Mouse (Mus musculus): Measurements from ENCODE around the gene Polr2h. TPM values are rescaled to one million over a fixed set of nuclear protein-coding genes. Genes with fewer than 3 reads are reported as not detected.

Polr2h gene
- polyA plus RNA-seq, 1 experiment = 60.5 TPM

DNA sequence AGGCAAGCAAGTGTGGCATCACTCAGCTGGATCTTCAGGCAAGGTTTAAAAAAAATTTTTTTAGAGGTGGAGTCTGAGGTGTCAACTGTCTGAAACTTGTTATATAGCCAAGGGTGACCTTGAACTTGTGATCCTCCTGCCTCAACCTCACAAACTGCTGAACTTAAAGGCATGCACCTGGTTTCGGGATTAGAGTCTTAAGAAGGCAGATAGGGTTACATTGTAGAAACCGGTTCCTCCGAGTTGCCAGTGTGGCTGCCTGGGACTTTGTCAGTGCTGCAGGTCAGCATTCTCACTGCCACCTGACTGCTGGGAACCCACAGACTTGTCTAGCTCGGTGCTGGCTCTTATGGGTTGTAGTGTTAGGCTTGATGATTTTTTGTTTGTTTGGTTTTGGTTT, 5.8 kb downstream of the Polr2h start:
- TF ChIP-seq SRF (IDR thresholded peaks at IDR 0.05; ENCODE audit: control insufficient read depth, insufficient read length, low read depth) (no peak), TCF12 (IDR thresholded peaks at IDR 0.05; ENCODE audit: insufficient read depth, poor library complexity, severe bottlenecking) (no peak), USF1 (IDR thresholded peaks at IDR 0.05; ENCODE audit: low read depth) (no peak), POLR2A (IDR thresholded peaks at IDR 0.05; ENCODE audit: insufficient read length, low read depth) (no peak), TCF3 (IDR thresholded peaks at IDR 0.05; ENCODE audit: insufficient read length, low read depth) (no peak), CEBPB (IDR thresholded peaks at IDR 0.05; ENCODE audit: insufficient read depth, poor library complexity, severe bottlenecking) (no peak), E2F4 (IDR thresholded peaks at IDR 0.05; ENCODE audit: insufficient read depth) (no peak), MAX (IDR thresholded peaks at IDR 0.05; ENCODE audit: low read depth) (no peak), MYOD1 (IDR thresholded peaks at IDR 0.05; ENCODE audit: control insufficient read depth in 1 of 3, insufficient read length in 2 of 3, low read depth in 2 of 3) (no peak), REST (IDR thresholded peaks at IDR 0.05; ENCODE audit: insufficient read depth, insufficient read length) (no peak), MYOG (IDR thresholded peaks at IDR 0.05; ENCODE audit: control insufficient read depth in 1 of 3, insufficient read depth in 1 of 3, insufficient read length in 2 of 3, low read depth in 2 of 3) (no peak), POLR2AphosphoS2 (IDR thresholded peaks at IDR 0.05; ENCODE audit: insufficient read length, low read depth) (no peak)
- Histone ChIP-seq H3K27me3 (ENCODE audit: control insufficient read depth, insufficient read depth, insufficient read length) (no peaks in the 10 kb centered on the region), H3ac (ENCODE audit: control insufficient read depth, insufficient read length) (no peak overlapping the region), H3K4me3 (no peak overlapping the region), H3K79me2 (ENCODE audit: control insufficient read depth, insufficient read depth) (peaks cover 3% of the 10 kb centered on the region), H3K36me3 (ENCODE audit: control insufficient read depth, insufficient read depth) (peaks cover 17% of the 10 kb centered on the region), H3K4me2 (ENCODE audit: low read depth) (no peak overlapping the region)

DNA sequence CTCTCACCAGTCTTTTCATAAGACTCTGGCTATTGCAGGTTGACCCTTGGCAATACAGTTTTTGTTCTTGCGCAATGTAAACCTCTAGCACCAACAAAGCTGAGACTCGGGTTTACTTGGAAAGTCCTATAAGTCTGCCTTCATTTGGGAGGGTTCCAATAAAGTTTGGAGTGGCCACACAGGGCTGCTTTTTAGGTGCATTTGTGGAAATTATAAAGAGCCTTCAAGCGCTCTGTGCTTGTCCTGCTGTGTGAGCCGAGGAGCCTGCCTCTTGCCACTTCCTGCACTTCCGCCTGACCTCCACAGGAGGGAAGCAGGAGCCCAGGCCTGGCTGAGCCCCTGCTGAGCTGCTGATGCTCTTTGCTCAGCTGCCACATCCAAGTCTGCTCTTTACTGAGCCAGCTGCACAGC, 6.9 kb downstream of the Polr2h start:
- TF ChIP-seq POLR2A (IDR thresholded peaks at IDR 0.05; ENCODE audit: insufficient read length, low read depth) = no peak
- no peak for TF ChIP-seq SRF (IDR thresholded peaks at IDR 0.05; ENCODE audit: control insufficient read depth, insufficient read length, low read depth)
- peak; percentile 65 for TF ChIP-seq POLR2AphosphoS2 (IDR thresholded peaks at IDR 0.05; ENCODE audit: insufficient read length, low read depth)
- peak; percentile 71; the same call in 1 of the 2 replicates for TF ChIP-seq CEBPB (IDR thresholded peaks at IDR 0.05; ENCODE audit: insufficient read depth, poor library complexity, severe bottlenecking)
- TF ChIP-seq MYOD1 (IDR thresholded peaks at IDR 0.05; ENCODE audit: control insufficient read depth in 1 of 3, insufficient read length in 2 of 3, low read depth in 2 of 3) = peak in 1 of 3 experiments; percentile 32
- no peak for TF ChIP-seq USF1 (IDR thresholded peaks at IDR 0.05; ENCODE audit: low read depth)
- TF ChIP-seq E2F4 (IDR thresholded peaks at IDR 0.05; ENCODE audit: insufficient read depth) = no peak
- TF ChIP-seq TCF12 (IDR thresholded peaks at IDR 0.05; ENCODE audit: insufficient read depth, poor library complexity, severe bottlenecking) = no peak
- peak in 1 of 3 experiments; percentile 32 for TF ChIP-seq MYOG (IDR thresholded peaks at IDR 0.05; ENCODE audit: control insufficient read depth in 1 of 3, insufficient read depth in 1 of 3, insufficient read length in 2 of 3, low read depth in 2 of 3)
- peaks cover 3% of the 10 kb centered on the region for H3K79me2 ChIP-seq (ENCODE audit: control insufficient read depth, insufficient read depth)
- H3K36me3 ChIP-seq (ENCODE audit: control insufficient read depth, insufficient read depth) = peaks cover 16% of the 10 kb centered on the region
- no peaks in the 10 kb centered on the region for H3K27me3 ChIP-seq (ENCODE audit: control insufficient read depth, insufficient read depth, insufficient read length)
- no peak overlapping the region for H3ac ChIP-seq (ENCODE audit: control insufficient read depth, insufficient read length)
- no peak overlapping the region for H3K4me3 ChIP-seq
- no peak overlapping the region for H3K4me2 ChIP-seq (ENCODE audit: low read depth)

DNA sequence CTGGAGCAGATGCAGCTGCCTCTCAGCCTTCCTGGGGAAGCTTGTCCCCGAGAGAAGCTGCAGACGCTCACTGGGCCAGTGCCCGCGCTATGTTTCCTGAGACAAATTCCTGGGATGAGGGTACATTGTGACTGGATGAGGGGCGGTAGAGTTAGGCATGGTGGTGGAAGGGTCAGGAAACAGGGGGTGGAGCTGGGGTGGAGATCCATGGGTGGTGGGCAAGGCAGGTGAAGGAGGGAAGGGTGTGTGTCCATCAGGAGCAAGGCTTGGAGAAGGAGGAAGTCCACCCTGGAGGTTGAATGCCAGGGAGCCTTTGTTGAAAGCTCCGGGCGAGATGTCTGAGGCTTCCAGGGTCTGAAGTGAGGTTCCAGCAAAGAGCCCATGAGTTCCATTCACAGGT, 7.9 kb downstream of the Polr2h start:
- Histone ChIP-seq H3K4me3 (no peak overlapping the region), H3K4me2 (ENCODE audit: low read depth) (peak overlapping the region; percentile 62), H3K27me3 (ENCODE audit: control insufficient read depth, insufficient read depth, insufficient read length) (no peaks in the 10 kb centered on the region), H3ac (ENCODE audit: control insufficient read depth, insufficient read length) (no peak overlapping the region), H3K79me2 (ENCODE audit: control insufficient read depth, insufficient read depth) (no peaks in the 10 kb centered on the region), H3K36me3 (ENCODE audit: control insufficient read depth, insufficient read depth) (peaks cover 6% of the 10 kb centered on the region)
- TF ChIP-seq CEBPB (IDR thresholded peaks at IDR 0.05; ENCODE audit: insufficient read depth, poor library complexity, severe bottlenecking) (no peak), MYOG (IDR thresholded peaks at IDR 0.05; ENCODE audit: control insufficient read depth in 1 of 3, insufficient read depth in 1 of 3, insufficient read length in 2 of 3, low read depth in 2 of 3) (no peak), TCF3 (IDR thresholded peaks at IDR 0.05; ENCODE audit: insufficient read length, low read depth) (no peak), SRF (IDR thresholded peaks at IDR 0.05; ENCODE audit: control insufficient read depth, insufficient read length, low read depth) (no peak), MAX (IDR thresholded peaks at IDR 0.05; ENCODE audit: low read depth) (no peak), MYOD1 (IDR thresholded peaks at IDR 0.05; ENCODE audit: control insufficient read depth in 1 of 3, insufficient read length in 2 of 3, low read depth in 2 of 3) (no peak), POLR2AphosphoS2 (IDR thresholded peaks at IDR 0.05; ENCODE audit: insufficient read length, low read depth) (no peak), REST (IDR thresholded peaks at IDR 0.05; ENCODE audit: insufficient read depth, insufficient read length) (no peak), POLR2A (IDR thresholded peaks at IDR 0.05; ENCODE audit: insufficient read length, low read depth) (no peak), USF1 (IDR thresholded peaks at IDR 0.05; ENCODE audit: low read depth) (no peak), TCF12 (IDR thresholded peaks at IDR 0.05; ENCODE audit: insufficient read depth, poor library complexity, severe bottlenecking) (no peak), E2F4 (IDR thresholded peaks at IDR 0.05; ENCODE audit: insufficient read depth) (no peak)

DNA sequence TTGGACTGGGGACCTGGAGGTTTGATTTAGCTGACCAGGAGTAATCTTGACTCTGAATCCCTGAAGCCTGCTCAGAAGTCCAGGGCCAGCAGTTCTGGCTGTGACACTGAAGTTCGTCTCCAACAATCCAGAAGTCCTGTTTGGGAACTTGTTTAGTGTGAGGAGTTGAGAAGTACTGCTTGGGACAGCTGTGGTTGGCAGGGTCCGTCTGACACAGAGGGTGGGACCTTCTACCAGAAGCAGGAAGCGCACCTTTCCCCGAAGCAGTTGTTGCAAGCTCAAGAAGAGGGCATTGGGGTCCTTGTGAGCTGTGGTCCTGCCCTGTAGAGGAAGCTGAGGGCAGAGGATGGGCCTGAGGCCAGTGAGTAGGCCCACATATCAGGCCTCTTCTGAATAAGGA, 8.3 kb downstream of the Polr2h start:
- Histone ChIP-seq H3ac (ENCODE audit: control insufficient read depth, insufficient read length) (no peak overlapping the region), H3K27me3 (ENCODE audit: control insufficient read depth, insufficient read depth, insufficient read length) (no peaks in the 10 kb centered on the region), H3K79me2 (ENCODE audit: control insufficient read depth, insufficient read depth) (no peaks in the 10 kb centered on the region), H3K36me3 (ENCODE audit: control insufficient read depth, insufficient read depth) (peaks cover 5% of the 10 kb centered on the region), H3K4me3 (no peak overlapping the region), H3K4me2 (ENCODE audit: low read depth) (peak overlapping the region; percentile 62)
- TF ChIP-seq E2F4 (IDR thresholded peaks at IDR 0.05; ENCODE audit: insufficient read depth) (no peak), TCF12 (IDR thresholded peaks at IDR 0.05; ENCODE audit: insufficient read depth, poor library complexity, severe bottlenecking) (no peak), POLR2A (IDR thresholded peaks at IDR 0.05; ENCODE audit: insufficient read length, low read depth) (no peak), MYOD1 (IDR thresholded peaks at IDR 0.05; ENCODE audit: control insufficient read depth in 1 of 3, insufficient read length in 2 of 3, low read depth in 2 of 3) (no peak), CEBPB (IDR thresholded peaks at IDR 0.05; ENCODE audit: insufficient read depth, poor library complexity, severe bottlenecking) (no peak), POLR2AphosphoS2 (IDR thresholded peaks at IDR 0.05; ENCODE audit: insufficient read length, low read depth) (no peak), SRF (IDR thresholded peaks at IDR 0.05; ENCODE audit: control insufficient read depth, insufficient read length, low read depth) (no peak), USF1 (IDR thresholded peaks at IDR 0.05; ENCODE audit: low read depth) (no peak), REST (IDR thresholded peaks at IDR 0.05; ENCODE audit: insufficient read depth, insufficient read length) (no peak), MAX (IDR thresholded peaks at IDR 0.05; ENCODE audit: low read depth) (no peak), MYOG (IDR thresholded peaks at IDR 0.05; ENCODE audit: control insufficient read depth in 1 of 3, insufficient read depth in 1 of 3, insufficient read length in 2 of 3, low read depth in 2 of 3) (no peak)

All from myocyte (in vitro differentiated cells).